Mouse (Mus musculus) B cell, adult (primary cell): ENCODE data around the gene Colq. TPM values are rescaled to one million over a fixed set of nuclear protein-coding genes. Genes with fewer than 3 reads are reported as not detected.

Source experiments
- total RNA-seq: library from RNA; stranded (reverse); gene quantifications from 4 replicates; pipeline ENCODE4 v1.2.4, GENCODE M21; 2023; ENCODE audit not compliant: inconsistent age

Gene Colq
- total RNA-seq = 3.6 to 5.0 TPM (median 4.3 TPM) in 4 replicates

DNA sequence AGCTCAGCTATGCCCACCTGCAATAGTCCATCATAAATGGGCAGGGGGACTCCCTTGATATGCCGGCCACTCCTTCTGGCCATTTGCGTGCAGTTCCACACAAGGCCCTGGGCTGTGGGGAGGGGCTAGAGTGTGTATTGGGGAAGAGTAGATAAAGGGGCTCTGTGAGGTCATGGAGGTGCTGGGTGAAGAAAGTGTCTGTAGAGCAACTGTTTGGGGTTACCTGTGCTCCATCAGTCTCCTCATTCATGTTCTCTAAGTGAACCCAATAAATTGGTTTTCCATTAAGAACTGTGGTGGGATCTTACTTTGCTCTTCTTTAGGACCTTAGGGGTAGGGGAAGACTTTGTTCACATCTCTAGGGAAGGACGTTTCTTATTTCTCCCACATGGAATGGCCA, at the start of gene Colq:
Colq (minus strand) TSS at position 101 of the 400 bp plus-strand sequence.

DNA sequence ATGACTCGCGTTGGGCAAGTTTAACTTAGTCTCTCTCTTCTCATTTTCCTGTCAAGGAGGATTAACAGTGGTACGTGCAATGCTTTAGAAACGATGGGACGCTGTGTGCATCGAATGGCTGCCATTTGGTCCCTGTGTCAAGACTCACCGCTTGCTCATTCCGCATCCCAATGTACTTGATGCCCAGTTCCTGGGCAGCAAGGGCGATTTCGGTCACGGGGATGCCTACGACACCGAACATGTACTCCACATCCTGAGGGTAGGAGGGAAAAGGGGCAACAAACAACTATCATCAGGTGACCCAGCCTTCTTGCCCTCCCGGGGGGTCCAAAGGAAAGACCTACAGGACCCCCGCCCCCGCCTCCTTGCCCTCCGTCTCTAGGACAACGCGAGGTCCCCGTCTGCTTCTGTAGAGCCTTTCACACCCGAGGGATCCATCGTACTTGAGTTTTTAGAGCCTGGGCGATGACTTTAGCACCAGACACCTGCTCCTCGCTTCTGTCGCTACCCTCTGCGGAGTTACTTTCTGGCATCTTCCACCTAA, 49.3 kb upstream of the Colq start, which contains the start of gene Gm49387:
Gm49387 (minus strand) TSS at position 533 of the 544 bp plus-strand sequence.

DNA sequence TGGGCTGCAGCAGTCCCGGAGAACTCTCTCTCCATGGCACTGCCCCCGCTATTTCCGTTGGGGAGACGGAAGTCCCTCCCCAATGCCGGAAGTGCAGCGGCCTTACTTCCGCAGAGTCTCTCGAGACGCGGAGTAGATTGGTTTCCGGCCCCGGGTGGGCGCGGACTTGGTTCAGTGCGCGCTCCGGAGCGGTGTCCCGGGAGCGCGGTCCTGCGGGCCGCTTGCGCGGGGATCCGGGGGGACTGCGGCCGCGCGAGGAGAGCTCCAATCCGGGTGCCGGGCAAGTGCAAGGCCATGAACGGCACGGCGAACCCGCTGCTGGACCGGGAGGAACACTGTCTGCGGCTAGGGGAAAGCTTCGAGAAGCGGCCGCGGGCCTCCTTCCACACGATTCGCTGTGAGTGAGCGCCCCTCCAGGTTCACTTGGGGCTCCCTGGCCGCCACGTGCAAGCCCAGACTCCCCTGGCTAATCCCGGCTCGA, 96.1 kb downstream of the Colq start, which contains the start of gene Mettl6:
Mettl6 (minus strand) TSS at position 66 of the 481 bp plus-strand sequence.

DNA sequence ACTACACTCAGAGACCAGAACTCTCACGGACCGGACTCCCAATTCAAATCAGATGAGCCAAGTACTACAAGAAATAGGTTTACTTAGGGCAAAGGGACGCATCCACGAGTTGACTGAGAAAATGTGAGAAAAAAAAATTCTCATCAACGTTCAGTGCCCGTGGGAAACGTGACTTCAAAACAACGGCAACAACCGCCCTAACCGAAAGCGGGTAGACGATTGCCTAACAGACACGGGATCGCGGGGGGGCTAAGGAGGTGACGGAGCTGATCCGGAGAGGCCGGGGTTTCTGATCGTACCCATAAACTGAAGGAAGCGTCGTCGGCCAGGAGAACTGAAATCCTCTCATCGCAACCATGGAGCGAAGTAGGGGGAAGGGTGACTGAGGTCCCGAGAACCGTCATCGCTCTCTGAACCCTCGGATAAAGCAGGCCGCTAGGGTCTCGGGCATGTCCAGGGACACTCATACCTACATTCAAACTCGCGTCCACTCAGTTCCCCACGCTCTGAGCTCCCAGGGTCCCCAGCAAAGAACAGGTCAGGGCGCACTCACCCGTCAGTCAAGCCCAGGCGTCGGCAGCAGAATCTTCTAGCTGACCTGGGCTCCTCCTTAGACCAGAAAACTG, 96.7 kb downstream of the Colq start, which contains the start of gene Eaf1:
Eaf1 (plus strand) TSS at position 51 of the 626 bp plus-strand sequence.

Other genes starting within 250 kb of the Colq start
- gene Sh3bp5, start 155.3 kb downstream of the Colq start, total RNA-seq = 263 to 304 TPM (median 276 TPM) in 4 replicates
- 33.2 to 41.6 TPM (median 35.5 TPM) in 4 replicates for gene Eaf1, start 96.9 kb downstream of the Colq start, total RNA-seq
- 35.6 to 43.9 TPM (median 40.2 TPM) in 4 replicates for gene Mettl6, start 96.3 kb downstream of the Colq start, total RNA-seq
- gene Gm49387, start 49.5 kb upstream of the Colq start, total RNA-seq = 0.45 TPM in 1 of 4 replicates, not detected in the others
- 12.0 to 14.3 TPM (median 13.5 TPM) in 4 replicates for gene Btd, start 49.7 kb upstream of the Colq start, total RNA-seq
- gene Hacl1, start 49.9 kb upstream of the Colq start, total RNA-seq = 6.2 to 12.6 TPM (median 7.8 TPM) in 4 replicates
- 31.2 to 41.2 TPM (median 37.7 TPM) in 4 replicates for gene Ankrd28, start 239.3 kb upstream of the Colq start, total RNA-seq